Mouse (Mus musculus): Measurements from ENCODE around the gene P2rx7. TPM values are rescaled to one million over a fixed set of nuclear protein-coding genes. Genes with fewer than 3 reads are reported as not detected.

Gene P2rx7
- polyA plus RNA-seq, 1 experiment: 2.2 TPM

DNA sequence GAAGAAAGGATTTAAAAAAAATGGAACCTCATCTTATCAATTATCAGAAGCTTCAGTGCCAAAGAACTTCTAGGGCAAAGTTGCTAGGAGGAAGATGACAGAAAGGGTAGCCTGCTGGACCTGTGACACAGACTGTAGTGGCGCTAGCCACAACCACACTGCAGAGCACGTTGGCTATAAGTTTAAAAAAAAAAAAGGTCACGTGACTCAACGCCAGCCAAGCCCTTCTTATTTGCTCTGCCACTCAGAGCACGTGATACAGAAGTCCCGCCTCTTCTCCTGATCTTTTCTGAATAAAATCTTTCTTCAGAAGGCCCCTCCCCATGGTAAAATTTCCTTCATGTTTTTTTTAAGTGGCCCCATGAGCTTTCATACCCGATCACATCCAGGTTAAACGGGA is 8.5 kb upstream of the P2rx7 start:
- Histone ChIP-seq H3K79me2 (ENCODE audit: control insufficient read depth, insufficient read depth) (no peaks in the 10 kb centered on the region), H3ac (ENCODE audit: control insufficient read depth, insufficient read length) (no peak overlapping the region), H3K4me3 (no peak overlapping the region), H3K4me2 (ENCODE audit: low read depth) (no peak overlapping the region), H3K27me3 (ENCODE audit: control insufficient read depth, insufficient read depth, insufficient read length) (no peaks in the 10 kb centered on the region), H3K36me3 (ENCODE audit: control insufficient read depth, insufficient read depth) (no peaks in the 10 kb centered on the region)
- TF ChIP-seq POLR2A (IDR thresholded peaks at IDR 0.05; ENCODE audit: insufficient read length, low read depth): no peak
- no peak for TF ChIP-seq MYOG (IDR thresholded peaks at IDR 0.05; ENCODE audit: control insufficient read depth in 1 of 3, insufficient read depth in 1 of 3, insufficient read length in 2 of 3, low read depth in 2 of 3)
- TF ChIP-seq CEBPB (IDR thresholded peaks at IDR 0.05; ENCODE audit: insufficient read depth, poor library complexity, severe bottlenecking): no peak
- no peak for TF ChIP-seq MAX (IDR thresholded peaks at IDR 0.05; ENCODE audit: low read depth)
- TF ChIP-seq TCF12 (IDR thresholded peaks at IDR 0.05; ENCODE audit: insufficient read depth, poor library complexity, severe bottlenecking): no peak
- no peak for TF ChIP-seq E2F4 (IDR thresholded peaks at IDR 0.05; ENCODE audit: insufficient read depth)
- no peak for TF ChIP-seq USF1 (IDR thresholded peaks at IDR 0.05; ENCODE audit: low read depth)
- TF ChIP-seq SRF (IDR thresholded peaks at IDR 0.05; ENCODE audit: control insufficient read depth, insufficient read length, low read depth): no peak
- TF ChIP-seq POLR2AphosphoS2 (IDR thresholded peaks at IDR 0.05; ENCODE audit: insufficient read length, low read depth): no peak
- TF ChIP-seq REST (IDR thresholded peaks at IDR 0.05; ENCODE audit: insufficient read depth, insufficient read length): no peak
- no peak for TF ChIP-seq MYOD1 (IDR thresholded peaks at IDR 0.05; ENCODE audit: control insufficient read depth in 1 of 3, insufficient read length in 2 of 3, low read depth in 2 of 3)
- no peak for TF ChIP-seq TCF3 (IDR thresholded peaks at IDR 0.05; ENCODE audit: insufficient read length, low read depth)

DNA sequence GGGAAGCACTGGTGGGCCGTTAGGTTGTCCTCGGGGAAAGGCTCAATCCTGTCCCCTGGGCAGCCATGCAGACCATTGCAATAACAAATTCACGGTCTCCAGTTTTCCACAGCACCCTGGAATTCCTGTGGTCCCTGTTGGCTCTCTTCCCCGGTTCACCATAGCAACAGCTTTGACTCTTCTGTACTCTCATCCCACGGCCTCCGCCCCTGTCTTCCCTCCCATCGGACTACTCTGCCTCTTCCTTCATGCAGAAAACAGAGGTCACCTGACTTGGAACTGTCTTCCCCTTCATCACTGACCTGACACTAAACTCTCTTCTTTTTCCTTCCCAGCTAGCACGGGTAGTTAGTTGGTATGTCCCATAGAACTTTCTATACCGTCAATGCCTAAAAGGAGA is 7.4 kb upstream of the P2rx7 start:
- no peak for TF ChIP-seq MYOG (IDR thresholded peaks at IDR 0.05; ENCODE audit: control insufficient read depth in 1 of 3, insufficient read depth in 1 of 3, insufficient read length in 2 of 3, low read depth in 2 of 3)
- TF ChIP-seq TCF12 (IDR thresholded peaks at IDR 0.05; ENCODE audit: insufficient read depth, poor library complexity, severe bottlenecking): no peak
- no peak for TF ChIP-seq REST (IDR thresholded peaks at IDR 0.05; ENCODE audit: insufficient read depth, insufficient read length)
- TF ChIP-seq USF1 (IDR thresholded peaks at IDR 0.05; ENCODE audit: low read depth): peak; percentile 25
- TF ChIP-seq MYOD1 (IDR thresholded peaks at IDR 0.05; ENCODE audit: control insufficient read depth in 1 of 3, insufficient read length in 2 of 3, low read depth in 2 of 3): no peak
- no peak for TF ChIP-seq E2F4 (IDR thresholded peaks at IDR 0.05; ENCODE audit: insufficient read depth)
- Histone ChIP-seq H3K4me2 (ENCODE audit: low read depth) (peak overlapping the region; percentile 39), H3K79me2 (ENCODE audit: control insufficient read depth, insufficient read depth) (no peaks in the 10 kb centered on the region)

DNA sequence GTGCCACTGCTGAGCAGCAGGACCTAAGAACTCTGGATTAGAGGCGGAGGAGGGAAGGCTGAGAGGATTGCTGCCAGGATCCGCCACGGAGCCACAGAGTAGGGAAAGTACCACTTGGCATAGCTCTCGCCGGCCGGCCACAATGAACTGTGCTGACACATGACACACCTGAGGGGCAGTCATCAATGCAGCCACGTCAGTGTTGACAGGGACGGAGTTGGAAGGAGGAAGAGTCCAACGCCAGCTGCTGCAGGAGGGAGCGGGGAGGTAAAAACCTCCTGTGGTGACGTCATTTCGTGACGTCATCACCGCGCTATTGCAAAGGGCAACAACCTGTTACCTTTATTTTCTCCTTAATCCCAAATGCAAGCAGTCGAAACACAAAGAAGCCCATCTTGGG is 6.8 kb upstream of the P2rx7 start:
- peak overlapping the region; percentile 55 for H3K4me2 ChIP-seq (ENCODE audit: low read depth)
- H3K79me2 ChIP-seq (ENCODE audit: control insufficient read depth, insufficient read depth): no peaks in the 10 kb centered on the region
- TF ChIP-seq POLR2A (IDR thresholded peaks at IDR 0.05; ENCODE audit: insufficient read length, low read depth) (no peak), USF1 (IDR thresholded peaks at IDR 0.05; ENCODE audit: low read depth) (no peak), POLR2AphosphoS2 (IDR thresholded peaks at IDR 0.05; ENCODE audit: insufficient read length, low read depth) (no peak), MAX (IDR thresholded peaks at IDR 0.05; ENCODE audit: low read depth) (no peak), E2F4 (IDR thresholded peaks at IDR 0.05; ENCODE audit: insufficient read depth) (no peak), MYOG (IDR thresholded peaks at IDR 0.05; ENCODE audit: control insufficient read depth in 1 of 3, insufficient read depth in 1 of 3, insufficient read length in 2 of 3, low read depth in 2 of 3) (peak in 1 of 3 experiments; percentile 29), MYOD1 (IDR thresholded peaks at IDR 0.05; ENCODE audit: control insufficient read depth in 1 of 3, insufficient read length in 2 of 3, low read depth in 2 of 3) (peak in 2 of 3 experiments; percentile 33 to 75)
- H3K4me3 ChIP-seq: no peak overlapping the region
- no peaks in the 10 kb centered on the region for H3K27me3 ChIP-seq (ENCODE audit: control insufficient read depth, insufficient read depth, insufficient read length)
- no peaks in the 10 kb centered on the region for H3K36me3 ChIP-seq (ENCODE audit: control insufficient read depth, insufficient read depth)
- H3ac ChIP-seq (ENCODE audit: control insufficient read depth, insufficient read length): no peak overlapping the region

More for the DNA sequence above, 7.4 kb upstream of the P2rx7 start:
- no peak overlapping the region for H3ac ChIP-seq (ENCODE audit: control insufficient read depth, insufficient read length)
- no peak overlapping the region for H3K4me3 ChIP-seq
- no peaks in the 10 kb centered on the region for H3K27me3 ChIP-seq (ENCODE audit: control insufficient read depth, insufficient read depth, insufficient read length)
- no peaks in the 10 kb centered on the region for H3K36me3 ChIP-seq (ENCODE audit: control insufficient read depth, insufficient read depth)

DNA sequence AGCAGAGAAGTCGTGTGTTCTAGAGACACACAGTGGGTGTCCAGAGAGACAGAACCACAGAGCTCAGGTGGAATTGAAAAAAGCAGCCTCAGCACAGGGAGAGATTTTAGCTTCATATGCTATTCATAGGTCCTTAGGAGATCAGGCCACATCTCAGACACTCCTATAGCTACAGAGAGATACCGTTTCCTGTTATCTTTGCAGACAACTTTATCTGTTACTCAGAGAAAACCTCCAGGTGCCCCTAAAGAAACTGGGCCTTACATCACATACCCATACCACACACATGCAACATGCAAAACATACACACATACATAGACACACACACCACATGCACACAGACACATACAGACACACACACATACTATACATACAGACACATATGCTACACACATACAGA is 5.4 kb upstream of the P2rx7 start:
- Histone ChIP-seq H3K79me2 (ENCODE audit: control insufficient read depth, insufficient read depth) (no peaks in the 10 kb centered on the region), H3K4me2 (ENCODE audit: low read depth) (no peak overlapping the region), H3K27me3 (ENCODE audit: control insufficient read depth, insufficient read depth, insufficient read length) (no peaks in the 10 kb centered on the region), H3ac (ENCODE audit: control insufficient read depth, insufficient read length) (no peak overlapping the region), H3K36me3 (ENCODE audit: control insufficient read depth, insufficient read depth) (no peaks in the 10 kb centered on the region), H3K4me3 (no peak overlapping the region)
- TF ChIP-seq MYOD1 (IDR thresholded peaks at IDR 0.05; ENCODE audit: control insufficient read depth in 1 of 3, insufficient read length in 2 of 3, low read depth in 2 of 3) (no peak), USF1 (IDR thresholded peaks at IDR 0.05; ENCODE audit: low read depth) (no peak)

DNA sequence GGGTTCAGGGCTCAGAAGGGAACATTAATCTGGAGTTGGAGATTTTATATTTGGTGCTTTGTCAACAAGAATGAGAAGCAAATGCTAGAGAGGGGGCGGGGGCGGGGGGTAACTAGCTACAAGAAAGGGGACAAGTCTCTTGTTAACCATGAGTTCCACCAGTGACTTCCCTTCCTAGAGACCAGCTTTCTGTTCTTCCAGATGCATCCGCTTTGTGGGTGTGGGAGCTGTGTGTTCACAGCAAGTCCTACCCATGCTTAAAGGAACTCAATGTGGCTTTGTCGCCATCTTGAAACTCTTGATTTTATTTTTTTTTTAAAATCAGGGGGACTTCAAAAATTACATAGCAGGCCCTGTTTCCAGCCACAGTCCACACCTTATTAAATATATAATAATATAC is 4.2 kb upstream of the P2rx7 start:
- H3K4me2 ChIP-seq (ENCODE audit: low read depth): no peak overlapping the region
- TF ChIP-seq SRF (IDR thresholded peaks at IDR 0.05; ENCODE audit: control insufficient read depth, insufficient read length, low read depth) (no peak), TCF12 (IDR thresholded peaks at IDR 0.05; ENCODE audit: insufficient read depth, poor library complexity, severe bottlenecking) (no peak), POLR2A (IDR thresholded peaks at IDR 0.05; ENCODE audit: insufficient read length, low read depth) (no peak), MAX (IDR thresholded peaks at IDR 0.05; ENCODE audit: low read depth) (no peak), REST (IDR thresholded peaks at IDR 0.05; ENCODE audit: insufficient read depth, insufficient read length) (no peak), MYOG (IDR thresholded peaks at IDR 0.05; ENCODE audit: control insufficient read depth in 1 of 3, insufficient read depth in 1 of 3, insufficient read length in 2 of 3, low read depth in 2 of 3) (no peak), USF1 (IDR thresholded peaks at IDR 0.05; ENCODE audit: low read depth) (no peak), MYOD1 (IDR thresholded peaks at IDR 0.05; ENCODE audit: control insufficient read depth in 1 of 3, insufficient read length in 2 of 3, low read depth in 2 of 3) (no peak), TCF3 (IDR thresholded peaks at IDR 0.05; ENCODE audit: insufficient read length, low read depth) (no peak), POLR2AphosphoS2 (IDR thresholded peaks at IDR 0.05; ENCODE audit: insufficient read length, low read depth) (no peak), CEBPB (IDR thresholded peaks at IDR 0.05; ENCODE audit: insufficient read depth, poor library complexity, severe bottlenecking) (no peak), E2F4 (IDR thresholded peaks at IDR 0.05; ENCODE audit: insufficient read depth) (no peak)
- H3ac ChIP-seq (ENCODE audit: control insufficient read depth, insufficient read length): no peak overlapping the region
- no peak overlapping the region for H3K4me3 ChIP-seq
- no peaks in the 10 kb centered on the region for H3K27me3 ChIP-seq (ENCODE audit: control insufficient read depth, insufficient read depth, insufficient read length)
- no peaks in the 10 kb centered on the region for H3K36me3 ChIP-seq (ENCODE audit: control insufficient read depth, insufficient read depth)
- H3K79me2 ChIP-seq (ENCODE audit: control insufficient read depth, insufficient read depth): no peaks in the 10 kb centered on the region

All from myocyte (in vitro differentiated cells).